Mouse (Mus musculus): ENCODE results near the gene C1qtnf9. TPM values are rescaled to one million over a fixed set of nuclear protein-coding genes. Genes with fewer than 3 reads are reported as not detected.

The C1qtnf9 gene
- polyA plus RNA-seq, 1 experiment from 2014 or later: 0.23 TPM

- Histone ChIP-seq H3K4me1 (no peaks in the 10 kb centered on the region), H3K9ac (no peak overlapping the region), H3K36me3 (replicated peaks) (peaks cover 20% of the 10 kb centered on the region; the same call in 1 of the 2 replicates), H3K27me3 (no peaks in the 10 kb centered on the region), H3K4me3 (replicated peaks) (no peak overlapping the region), H3K27ac (no peak overlapping the region), H3K4me2 (no peak overlapping the region), H3K9me3 (no peaks in the 10 kb centered on the region)
- 90% methylated on average over 4 of the region's 4 CpGs for WGBS
- ATAC-seq (ENCODE audit: low FRiP score): no peak
These were observed 30.8 kb downstream of the C1qtnf9 start for GRCm38 (mm10) chr14:60798721-60799120.

DNA sequence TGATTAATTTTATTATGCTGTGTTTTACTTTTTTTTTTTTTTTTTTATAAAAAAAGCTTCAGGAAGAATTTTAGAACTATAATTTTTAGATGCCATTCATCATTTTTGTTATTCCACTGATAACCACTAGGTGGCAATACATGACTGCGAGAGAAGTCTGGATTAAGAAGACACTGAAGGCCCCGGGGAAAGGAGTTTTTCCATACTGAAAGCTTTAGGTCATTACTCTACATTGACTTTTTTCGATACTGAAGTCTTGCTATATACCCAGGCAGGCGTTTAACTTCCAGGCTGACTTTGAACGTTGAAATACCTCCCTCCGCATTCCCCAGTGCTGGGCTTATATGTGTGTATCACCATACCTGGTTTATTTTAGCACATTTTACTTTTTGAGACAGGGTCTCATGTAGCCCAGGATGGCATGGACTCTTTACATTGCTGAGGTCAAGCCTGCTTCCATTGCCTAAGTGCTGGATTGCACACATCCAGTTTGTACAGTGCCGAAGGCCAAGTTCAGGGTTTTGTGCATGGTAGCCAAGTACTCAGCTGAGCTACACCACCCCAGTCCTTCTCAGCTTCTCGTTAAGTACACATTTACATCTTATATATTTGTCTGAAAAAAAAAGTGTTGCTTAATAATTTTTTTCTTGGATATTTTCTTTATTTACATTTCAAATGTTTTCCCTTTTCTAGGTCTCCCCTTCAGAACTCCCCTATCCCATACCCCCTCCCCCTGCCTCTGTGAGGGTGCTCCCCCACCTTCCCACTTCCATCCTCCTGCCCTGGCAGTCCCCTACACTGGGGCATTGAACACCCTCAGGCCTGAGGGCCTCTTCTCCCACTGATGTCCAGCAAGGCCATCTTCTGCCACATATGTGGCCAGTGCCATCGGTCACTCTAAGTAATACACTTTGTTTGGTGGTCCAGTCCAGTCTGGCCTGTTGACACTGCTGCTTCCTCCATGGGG is 32.1 kb downstream of the C1qtnf9 start:
- Histone ChIP-seq H3K36me3 (replicated peaks) (peaks cover 24% of the 10 kb centered on the region; the same call in 1 of the 2 replicates), H3K27me3 (no peaks in the 10 kb centered on the region), H3K27ac (no peak overlapping the region), H3K9ac (no peak overlapping the region), H3K9me3 (no peaks in the 10 kb centered on the region), H3K4me1 (no peaks in the 10 kb centered on the region), H3K4me3 (replicated peaks) (no peak overlapping the region), H3K4me2 (no peak overlapping the region)
- 52% methylated on average over 9 of the region's 9 CpGs for WGBS
- no peak for ATAC-seq (ENCODE audit: low FRiP score)

DNA sequence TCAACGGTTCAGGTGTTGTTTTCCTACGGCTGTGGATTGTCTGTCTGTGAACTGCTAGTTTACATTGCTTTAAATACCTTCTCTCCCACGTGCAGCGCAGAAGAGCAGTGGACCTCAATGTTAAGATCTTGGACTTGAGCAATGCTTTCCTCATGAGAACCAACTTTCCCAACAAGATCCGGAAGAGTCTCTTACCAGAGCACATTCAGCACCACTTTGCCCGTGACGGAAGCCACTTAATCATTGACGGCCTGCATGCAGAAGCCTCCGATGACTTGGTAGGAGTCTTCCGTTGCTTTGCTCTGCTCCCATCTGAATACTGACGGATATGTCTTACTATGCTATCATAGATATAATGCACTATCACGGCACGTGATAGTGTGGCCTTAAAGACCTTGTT is 34.1 kb downstream of the C1qtnf9 start:
- Histone ChIP-seq H3K27ac (no peak overlapping the region), H3K9me3 (no peaks in the 10 kb centered on the region), H3K36me3 (replicated peaks) (peaks cover 22% of the 10 kb centered on the region; the same call in 1 of the 2 replicates), H3K4me2 (no peak overlapping the region), H3K9ac (no peak overlapping the region), H3K4me1 (no peaks in the 10 kb centered on the region), H3K27me3 (no peaks in the 10 kb centered on the region), H3K4me3 (replicated peaks) (no peak overlapping the region)
- 97% methylated on average over 13 of the region's 13 CpGs for WGBS
- ATAC-seq (ENCODE audit: low FRiP score): no peak

DNA sequence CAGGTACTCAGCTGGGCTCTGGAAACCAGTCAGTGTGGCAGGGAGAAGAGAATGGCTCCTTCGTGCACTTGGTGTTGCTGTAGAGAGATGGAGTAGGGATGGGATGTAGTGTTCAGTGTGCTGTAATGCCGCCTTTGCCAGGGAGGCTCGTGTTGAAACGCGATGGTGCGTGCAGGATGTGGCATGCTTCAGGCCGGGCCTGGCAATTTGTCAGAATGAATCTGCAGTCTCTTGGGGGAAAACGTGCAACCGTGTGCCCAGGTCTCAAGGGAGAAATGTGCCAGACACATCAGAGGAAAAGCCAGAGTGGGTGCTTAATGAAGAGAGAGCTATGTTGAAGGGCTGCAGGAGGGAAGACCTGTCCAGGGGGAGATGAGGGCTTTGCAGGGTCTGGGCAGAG is 37.0 kb downstream of the C1qtnf9 start:
- Histone ChIP-seq H3K9ac (no peak overlapping the region), H3K27ac (no peak overlapping the region), H3K4me1 (no peaks in the 10 kb centered on the region), H3K4me3 (replicated peaks) (no peak overlapping the region), H3K9me3 (no peaks in the 10 kb centered on the region), H3K27me3 (no peaks in the 10 kb centered on the region), H3K36me3 (replicated peaks) (peaks cover 12% of the 10 kb centered on the region; the same call in 1 of the 2 replicates), H3K4me2 (no peak overlapping the region)
- ATAC-seq (ENCODE audit: low FRiP score): no peak
- WGBS: 93% methylated on average over 9 of the region's 9 CpGs

DNA sequence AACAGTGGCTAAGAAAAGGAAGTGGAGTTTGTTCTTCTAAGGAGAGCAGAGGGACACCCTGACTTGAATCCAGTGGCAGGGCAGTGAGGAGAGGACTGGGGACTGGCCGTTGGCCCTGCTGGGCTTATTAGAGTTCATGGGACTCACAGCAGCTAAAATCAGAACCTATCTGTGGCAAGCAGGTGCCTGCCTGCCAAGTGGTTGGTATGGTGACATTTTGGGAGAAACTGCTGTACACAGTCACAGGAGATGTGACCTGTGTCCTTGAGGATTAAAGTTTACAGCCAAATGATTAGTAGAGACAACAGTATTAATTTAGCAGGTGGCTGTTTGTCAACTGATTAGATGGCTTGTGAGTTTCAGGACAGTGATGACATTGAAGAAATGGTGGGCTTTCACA is 37.9 kb downstream of the C1qtnf9 start:
- Histone ChIP-seq H3K9me3 (no peaks in the 10 kb centered on the region), H3K36me3 (replicated peaks) (peaks cover 12% of the 10 kb centered on the region; the same call in 1 of the 2 replicates), H3K27ac (no peak overlapping the region), H3K4me1 (no peaks in the 10 kb centered on the region), H3K4me3 (replicated peaks) (no peak overlapping the region), H3K4me2 (no peak overlapping the region), H3K27me3 (no peaks in the 10 kb centered on the region), H3K9ac (no peak overlapping the region)
- ATAC-seq (ENCODE audit: low FRiP score): no peak
- WGBS: 74% methylated on average over 1 of the region's 1 CpGs

- WGBS: 72% methylated on average over 11 of the region's 11 CpGs
- H3K27ac ChIP-seq: no peak overlapping the region
- H3K36me3 ChIP-seq (replicated peaks): peaks cover 20% of the 10 kb centered on the region
- no peak overlapping the region for H3K4me2 ChIP-seq
- no peak overlapping the region for H3K4me3 ChIP-seq (replicated peaks)
- H3K4me1 ChIP-seq: no peaks in the 10 kb centered on the region
- no peak for ATAC-seq (ENCODE audit: low FRiP score)
- no peaks in the 10 kb centered on the region for H3K9me3 ChIP-seq
- H3K27me3 ChIP-seq: no peaks in the 10 kb centered on the region
- H3K9ac ChIP-seq: no peak overlapping the region
These were observed 39.0 kb downstream of the C1qtnf9 start for GRCm38 (mm10) chr14:60806891-60807344.

DNA sequence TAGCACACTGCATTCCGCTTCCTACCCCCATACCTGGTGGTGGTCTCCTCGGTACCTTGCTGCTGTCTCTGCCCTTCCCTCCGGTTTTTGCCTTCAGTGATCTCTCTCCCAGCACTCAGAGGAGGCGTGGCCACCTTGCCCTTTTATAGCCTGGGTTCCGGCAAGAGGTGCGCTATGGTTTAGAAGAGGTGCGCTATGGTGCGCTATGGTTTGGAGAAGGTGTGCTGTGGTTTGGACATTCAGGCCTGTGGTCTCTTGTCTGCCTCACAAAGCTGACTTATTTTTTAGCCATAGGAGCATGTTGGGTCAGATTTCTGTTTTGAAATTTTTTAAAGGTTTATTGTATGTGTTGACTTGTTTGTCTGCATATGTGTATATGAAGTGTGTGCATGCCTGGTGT is 41.9 kb downstream of the C1qtnf9 start:
- H3K9me3 ChIP-seq: no peaks in the 10 kb centered on the region
- no peak for ATAC-seq (ENCODE audit: low FRiP score)
- no peaks in the 10 kb centered on the region for H3K4me1 ChIP-seq
- H3K9ac ChIP-seq: no peak overlapping the region
- no peak overlapping the region for H3K4me2 ChIP-seq
- peaks cover 14% of the 10 kb centered on the region for H3K36me3 ChIP-seq (replicated peaks)
- WGBS: 90% methylated on average over 8 of the region's 8 CpGs
- H3K27me3 ChIP-seq: no peaks in the 10 kb centered on the region
- H3K4me3 ChIP-seq (replicated peaks): no peak overlapping the region
- H3K27ac ChIP-seq: no peak overlapping the region

- H3K36me3 ChIP-seq (replicated peaks): peaks cover 22% of the 10 kb centered on the region
- H3K27me3 ChIP-seq: no peaks in the 10 kb centered on the region
- no peak overlapping the region for H3K27ac ChIP-seq
- no peak overlapping the region for H3K4me3 ChIP-seq (replicated peaks)
- no peak overlapping the region for H3K4me2 ChIP-seq
- H3K9me3 ChIP-seq: no peaks in the 10 kb centered on the region
- H3K4me1 ChIP-seq: no peaks in the 10 kb centered on the region
- 86% methylated on average over 4 of the region's 4 CpGs for WGBS
- ATAC-seq (ENCODE audit: low FRiP score): no peak
- H3K9ac ChIP-seq: no peak overlapping the region
These were observed 43.6 kb downstream of the C1qtnf9 start for GRCm38 (mm10) chr14:60811547-60811946.

DNA sequence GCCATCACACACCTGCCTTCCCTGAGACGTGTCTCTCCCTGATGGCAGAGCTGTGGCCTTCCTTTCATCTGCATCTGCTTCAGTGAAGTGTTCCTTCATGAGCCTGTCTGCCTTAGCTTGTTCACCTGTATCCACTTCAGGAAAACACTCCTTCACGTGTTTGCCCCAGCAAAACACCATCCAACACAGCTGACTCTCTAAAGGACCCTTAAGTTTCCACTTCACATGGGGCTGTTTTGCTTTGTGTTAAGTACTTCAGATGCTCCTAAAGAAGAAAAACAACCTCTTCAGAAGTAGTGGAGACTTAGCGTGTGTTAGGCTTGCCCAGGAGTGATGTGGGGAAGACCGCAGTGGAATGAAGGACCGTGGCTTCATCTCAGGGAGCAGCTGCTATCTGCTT is 47.2 kb downstream of the C1qtnf9 start:
- Histone ChIP-seq H3K27me3 (no peaks in the 10 kb centered on the region), H3K27ac (no peak overlapping the region), H3K4me3 (replicated peaks) (no peak overlapping the region), H3K36me3 (replicated peaks) (peaks cover 17% of the 10 kb centered on the region), H3K4me1 (no peaks in the 10 kb centered on the region), H3K9ac (no peak overlapping the region), H3K9me3 (no peaks in the 10 kb centered on the region), H3K4me2 (no peak overlapping the region)
- no peak for ATAC-seq (ENCODE audit: low FRiP score)
- WGBS: 83% methylated on average over 5 of the region's 5 CpGs

DNA sequence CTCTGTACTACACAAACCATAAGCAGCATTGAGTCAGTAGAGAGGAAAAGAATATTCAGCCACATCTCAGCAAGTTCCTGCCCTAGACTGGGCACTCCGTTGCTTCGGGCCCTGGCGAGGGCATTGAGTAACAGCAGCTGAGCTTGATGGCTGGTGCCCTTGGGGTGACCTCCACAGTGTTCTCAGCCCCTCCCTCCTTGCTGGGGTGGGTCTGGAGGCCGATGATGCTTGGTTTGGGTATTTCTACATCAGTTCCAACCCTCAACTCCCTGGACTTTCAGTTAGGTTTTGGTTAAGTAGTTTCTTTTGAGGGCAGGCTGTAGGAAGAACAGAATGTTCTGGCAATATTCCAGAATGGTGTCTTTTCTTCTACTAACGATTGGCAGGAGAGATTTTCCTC is 50.1 kb downstream of the C1qtnf9 start:
- Histone ChIP-seq H3K4me3 (replicated peaks) (no peak overlapping the region), H3K27me3 (no peaks in the 10 kb centered on the region), H3K36me3 (replicated peaks) (peaks cover 8% of the 10 kb centered on the region), H3K27ac (no peak overlapping the region), H3K9ac (no peak overlapping the region), H3K4me2 (no peak overlapping the region), H3K9me3 (no peaks in the 10 kb centered on the region), H3K4me1 (no peaks in the 10 kb centered on the region)
- WGBS: 86% methylated on average over 5 of the region's 5 CpGs
- no peak for ATAC-seq (ENCODE audit: low FRiP score)

- peaks cover 20% of the 10 kb centered on the region for H3K36me3 ChIP-seq (replicated peaks)
These were observed 62.2 kb downstream of the C1qtnf9 start for GRCm38 (mm10) chr14:60830096-60830495.

More at GRCm38 (mm10) chr14:60830096-60830495, 62.2 kb downstream of the C1qtnf9 start:
- ATAC-seq (ENCODE audit: low FRiP score): no peak
- Histone ChIP-seq H3K27me3 (no peaks in the 10 kb centered on the region), H3K4me2 (no peak overlapping the region), H3K9ac (no peak overlapping the region), H3K4me1 (no peaks in the 10 kb centered on the region), H3K27ac (no peak overlapping the region), H3K9me3 (peaks cover 6% of the 10 kb centered on the region), H3K4me3 (replicated peaks) (no peak overlapping the region)
- 92% methylated on average over 2 of the region's 2 CpGs for WGBS
